Mouse (Mus musculus): ENCODE measurements at regions not wholly inside any gene's neighbourhood (a gene's known extent, or its start where the extent isn't known, plus 50 kb on each side); places are given as distances from the start of the nearest gene placed in this dataset.

- H3K4me2 ChIP-seq, result no peak overlapping the region
- H3K9me3 ChIP-seq (replicated peaks), result 0 out of 2 replicates have a peak, but pooled peaks cover 6% of the 10 kb centered on the region
- no peaks in the 10 kb centered on the region for H3K27me3 ChIP-seq (replicated peaks)
- 56% methylated on average over 3 of the region's 3 CpGs for WGBS
- ATAC-seq (ENCODE audit: insufficient number of reproducible peaks, low FRiP score), result no peak
- no peaks in the 10 kb centered on the region for H3K4me1 ChIP-seq (replicated peaks)
- H3K27ac ChIP-seq (ENCODE audit: poor library complexity, severe bottlenecking), result no peak overlapping the region
- H3K36me3 ChIP-seq, result no peaks in the 10 kb centered on the region
- no peak overlapping the region for H3K4me3 ChIP-seq
- H3K9ac ChIP-seq, result no peak overlapping the region
Measured at GRCm38 (mm10) chr3:156423100-156423499, 138.5 kb upstream of the Negr1 start.

- no peaks in the 10 kb centered on the region for H3K36me3 ChIP-seq
- H3K27ac ChIP-seq (ENCODE audit: poor library complexity, severe bottlenecking), result no peak overlapping the region
- H3K9ac ChIP-seq, result no peak overlapping the region
- H3K27me3 ChIP-seq (replicated peaks), result no peaks in the 10 kb centered on the region
- no peak overlapping the region for H3K4me3 ChIP-seq
- H3K4me2 ChIP-seq, result no peak overlapping the region
- H3K4me1 ChIP-seq (replicated peaks), result no peaks in the 10 kb centered on the region
- ATAC-seq (ENCODE audit: insufficient number of reproducible peaks, low FRiP score), result no peak
- no peaks in the 10 kb centered on the region for H3K9me3 ChIP-seq (replicated peaks)
- 54% methylated on average over 4 of the region's 4 CpGs for WGBS
Measured at GRCm38 (mm10) chr3:156455042-156455441, 106.6 kb upstream of the Negr1 start.

DNA sequence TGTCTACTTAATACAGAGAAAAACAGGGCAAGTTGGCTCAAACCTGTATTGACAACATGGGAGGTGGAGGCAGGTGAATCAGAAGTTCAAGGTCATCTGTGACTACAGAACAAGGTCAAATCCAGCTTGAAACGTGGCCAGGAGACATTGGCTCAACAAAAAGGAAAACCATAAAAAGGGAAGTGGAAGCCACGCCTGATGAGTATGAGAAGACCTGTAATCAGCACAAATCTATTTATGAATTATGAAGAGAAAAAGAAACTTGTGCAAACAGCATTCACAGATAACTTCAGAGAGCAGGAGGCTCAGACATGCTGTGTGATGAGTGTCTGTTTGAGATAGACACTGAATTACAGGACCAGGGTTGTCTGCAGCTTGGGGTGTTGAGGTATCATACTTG lies 98.3 kb upstream of the Negr1 start:
- Histone ChIP-seq H3K4me1 (replicated peaks) (no peaks in the 10 kb centered on the region), H3K27ac (ENCODE audit: poor library complexity, severe bottlenecking) (no peak overlapping the region), H3K4me2 (no peak overlapping the region), H3K27me3 (replicated peaks) (no peaks in the 10 kb centered on the region), H3K36me3 (no peaks in the 10 kb centered on the region), H3K4me3 (no peak overlapping the region), H3K9ac (no peak overlapping the region), H3K9me3 (replicated peaks) (no peaks in the 10 kb centered on the region)
- 62% methylated on average over 2 of the region's 2 CpGs for WGBS
- no peak for ATAC-seq (ENCODE audit: insufficient number of reproducible peaks, low FRiP score)

- Histone ChIP-seq H3K4me3 (no peak overlapping the region), H3K9me3 (replicated peaks) (no peaks in the 10 kb centered on the region), H3K27me3 (replicated peaks) (no peaks in the 10 kb centered on the region), H3K4me2 (no peak overlapping the region), H3K36me3 (no peaks in the 10 kb centered on the region), H3K9ac (no peak overlapping the region), H3K4me1 (replicated peaks) (no peaks in the 10 kb centered on the region), H3K27ac (ENCODE audit: poor library complexity, severe bottlenecking) (no peak overlapping the region)
- 55% methylated on average over 5 of the region's 5 CpGs for WGBS
- ATAC-seq (ENCODE audit: insufficient number of reproducible peaks, low FRiP score), result no peak
Measured at GRCm38 (mm10) chr3:156465601-156466000, 96.0 kb upstream of the Negr1 start.

GRCm38 (mm10) chr3:156472665-156473064 lies 88.9 kb upstream of the Negr1 start:
- Histone ChIP-seq H3K9me3 (replicated peaks) (no peaks in the 10 kb centered on the region), H3K9ac (no peak overlapping the region), H3K36me3 (no peaks in the 10 kb centered on the region), H3K27ac (ENCODE audit: poor library complexity, severe bottlenecking) (no peak overlapping the region), H3K4me2 (no peak overlapping the region), H3K27me3 (replicated peaks) (no peaks in the 10 kb centered on the region), H3K4me3 (no peak overlapping the region), H3K4me1 (replicated peaks) (no peaks in the 10 kb centered on the region)
- no peak for ATAC-seq (ENCODE audit: insufficient number of reproducible peaks, low FRiP score)
- WGBS, result 76% methylated on average over 4 of the region's 4 CpGs

Measured in heart, embryonic 12.5 days (tissue).